Mouse (Mus musculus) thymus, adult 18-20 months (tissue): ENCODE data around the gene Gm21970.

Experiments
- DNase-seq, 2 experiments: peaks; one replicate each; pipeline ENCODE4 v3.0.0; 2022; ENCODE audit warnings: mixed read lengths in 2 of 2

Gm21970 gene

DNA sequence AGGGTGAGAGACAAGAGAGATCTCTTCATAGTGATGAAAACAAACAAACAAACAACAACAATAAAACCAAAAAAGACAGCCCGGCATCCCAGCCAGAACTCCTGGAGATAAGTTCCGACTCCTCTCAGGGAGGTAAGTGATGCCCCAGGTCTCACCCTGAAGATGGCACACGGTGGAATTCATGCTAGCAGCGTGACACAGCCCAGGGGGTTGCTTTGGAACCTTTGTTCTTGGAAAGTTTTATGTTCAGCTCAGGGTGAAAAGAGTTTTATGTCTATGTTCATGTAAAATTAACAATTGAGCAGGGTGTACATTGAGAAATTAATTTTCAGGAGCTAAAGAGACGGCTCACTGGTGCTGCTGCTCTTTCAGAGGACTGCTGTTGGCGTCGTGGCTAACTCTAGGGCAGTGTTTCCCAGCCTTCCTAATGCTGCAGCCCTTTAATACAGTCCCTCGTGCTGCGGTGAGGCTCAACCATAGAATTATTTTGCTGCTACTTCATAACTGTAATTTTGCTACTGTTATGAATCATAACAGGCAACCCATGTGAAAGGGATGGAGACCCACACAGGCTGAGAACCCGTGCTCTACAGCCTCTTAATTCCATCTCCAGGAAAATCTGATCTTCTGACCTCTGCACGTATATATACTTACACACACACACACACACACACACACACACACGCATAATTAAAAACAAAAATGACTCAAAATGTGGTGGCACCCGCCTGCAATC, 74.2 kb downstream of the Gm21970 start:
- no peak for DNase-seq

DNA sequence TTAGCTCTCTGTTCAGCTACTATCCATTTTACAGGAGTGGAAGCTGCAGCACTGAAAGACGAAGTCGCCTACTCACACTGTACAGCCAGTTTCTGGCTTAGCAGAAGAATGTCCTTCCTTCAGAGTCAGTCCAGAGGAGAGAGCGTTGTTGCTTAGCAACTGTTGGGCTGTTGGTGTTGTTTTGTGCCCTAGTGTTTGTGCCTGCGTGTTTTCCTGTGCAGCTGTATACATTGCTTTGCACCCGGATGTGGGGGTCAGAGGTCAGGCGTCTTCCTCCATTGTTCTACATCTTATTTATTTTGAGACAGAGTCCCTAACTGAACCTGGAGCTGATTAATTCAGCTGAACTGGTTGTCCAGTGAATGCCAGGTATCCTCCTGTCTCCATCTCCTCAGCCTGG, 75.0 kb downstream of the Gm21970 start:
- no peak for DNase-seq
